Mouse (Mus musculus) gastrocnemius, adult 2 months (tissue): ENCODE measurements around the gene Cep19. TPM values are rescaled to one million over a fixed set of nuclear protein-coding genes. Genes with fewer than 3 reads are reported as not detected.
"Not testable (repeated sequence)": the region's sequence is repeated elsewhere in the genome, so short reads cannot be mapped to it uniquely, and the experiment has no call there.

Experiments used
- DNase-seq: peaks from one replicate; pipeline ENCODE4 v3.0.0; 2022
- H3K27ac ChIP-seq: fragments of 200-600 bp; 2 replicates; pipeline ENCODE4 v1.8.1; 2022; ENCODE audit warnings: mild to moderate bottlenecking
- H3K4me3 ChIP-seq: fragments of 200-600 bp; 2 replicates; pipeline ENCODE4 v1.8.1; 2022; ENCODE audit warnings: mild to moderate bottlenecking, moderate library complexity
- CTCF ChIP-seq: fragments of 200-600 bp; IDR thresholded peaks from 2 replicates; pipeline ENCODE4 v1.8.1; 2022; ENCODE audit warnings: antibody characterized with exemption, mild to moderate bottlenecking, moderate library complexity
- intact Hi-C: fragments of 180-260 bp; cut with DNase I; formaldehyde crosslinking; loops from one replicate; pipeline ENCODE4 v1.15.1; 2025
- total RNA-seq, 2 experiments: library from RNA; stranded (reverse); gene quantifications; 2 replicates each; pipeline ENCODE4 v1.2.3; 2021

The Cep19 gene
- total RNA-seq, 2 experiments from 2014 or later, result 8.3 to 8.4 TPM

- no peak for TF ChIP-seq CTCF
- peak overlapping the region; percentile 95 for H3K4me3 ChIP-seq
- peak overlapping the region; percentile 99 for H3K27ac ChIP-seq
- intact Hi-C loops, result loop anchor here (2.0 kb wide), 1 partner anchor 76 kb away; the partner anchor contains the start of gene Senp5
- DNase-seq, result no peak
These were observed 21.1 kb upstream of the Cep19 start for GRCm38 (mm10) chr16:32078408-32078990.

GRCm38 (mm10) chr16:32078991-32079511, 20.5 kb upstream of the Cep19 start, which contains the start of gene Pak2:
Pak2 (minus strand) TSS chr16:32079342.
- no peak for TF ChIP-seq CTCF
- intact Hi-C loops, result loop anchor here (2.0 kb wide), 1 partner anchor 76 kb away; the partner anchor contains the start of gene Senp5
- Histone ChIP-seq H3K27ac (peak within 1 kb of the TSS; percentile 99), H3K4me3 (peak within 1 kb of the TSS; percentile 95)
- DNase-seq, result peak; percentile 94

- intact Hi-C loops, result no loop called here
- no peak for TF ChIP-seq CTCF
- H3K27ac ChIP-seq, result peak overlapping the region; percentile 46; the same call in 1 of the 2 replicates
- no peak for DNase-seq
- peak overlapping the region; percentile 29; the same call in 1 of the 2 replicates for H3K4me3 ChIP-seq
These were observed 11.8 kb upstream of the Cep19 start for GRCm38 (mm10) chr16:32087629-32088443.

- no peak overlapping the region for H3K4me3 ChIP-seq
- intact Hi-C loops, result no loop called here
- no peak for DNase-seq
- no peak overlapping the region for H3K27ac ChIP-seq
- TF ChIP-seq CTCF, result no peak
These were observed 8.1 kb upstream of the Cep19 start for GRCm38 (mm10) chr16:32091466-32091865.

GRCm38 (mm10) chr16:32097757-32098156, 1.8 kb upstream of the Cep19 start:
- intact Hi-C loops, DNase-seq, H3K4me3 ChIP-seq, H3K27ac ChIP-seq: not testable (repeated sequence)

- intact Hi-C loops, result no loop called here
- 0 out of 2 replicates have a peak, but pooled peaks have one; percentile 12 for TF ChIP-seq CTCF
- H3K27ac ChIP-seq, result peak overlapping the region; percentile 96
These were observed 533 bp upstream of the Cep19 start for GRCm38 (mm10) chr16:32098897-32099637.

GRCm38 (mm10) chr16:32102295-32102694, 2.7 kb downstream of the Cep19 start:
- TF ChIP-seq CTCF, result no peak
- H3K27ac ChIP-seq, result no peak overlapping the region
- H3K4me3 ChIP-seq, result no peak overlapping the region
- DNase-seq, result no peak
- intact Hi-C loops, result no loop called here

More at GRCm38 (mm10) chr16:32098897-32099637, 533 bp upstream of the Cep19 start:
- H3K4me3 ChIP-seq, result peak overlapping the region; percentile 79
- no peak for DNase-seq

- TF ChIP-seq CTCF, result peak; percentile 35; the same call in 1 of the 2 replicates
- intact Hi-C loops, result no loop called here
These were observed 6.1 kb downstream of the Cep19 start for GRCm38 (mm10) chr16:32105698-32106097.

GRCm38 (mm10) chr16:32107342-32108045, 7.9 kb downstream of the Cep19 start:
- intact Hi-C loops, result no loop called here
- Histone ChIP-seq H3K4me3 (no peak overlapping the region), H3K27ac (no peak overlapping the region)
- no peak for TF ChIP-seq CTCF
- no peak for DNase-seq

More at GRCm38 (mm10) chr16:32105698-32106097, 6.1 kb downstream of the Cep19 start:
- Histone ChIP-seq H3K4me3 (no peak overlapping the region), H3K27ac (no peak overlapping the region)
- DNase-seq, result no peak

GRCm38 (mm10) chr16:32108170-32108569, 8.6 kb downstream of the Cep19 start:
- intact Hi-C loops, result no loop called here
- H3K4me3 ChIP-seq, result no peak overlapping the region
- TF ChIP-seq CTCF, result no peak
- H3K27ac ChIP-seq, result no peak overlapping the region
- no peak for DNase-seq

- no peak for TF ChIP-seq CTCF
- Histone ChIP-seq H3K4me3 (no peak overlapping the region), H3K27ac (no peak overlapping the region)
- DNase-seq, result no peak
- intact Hi-C loops, result no loop called here
These were observed 9.0 kb downstream of the Cep19 start for GRCm38 (mm10) chr16:32108578-32108977.
